Mouse (Mus musculus): ENCODE data around the gene Kit.

- TF ChIP-seq GATA1 (IDR thresholded peaks at IDR 0.05; ENCODE audit: borderline replicate concordance, low read length) (no peak), CTCF (IDR thresholded peaks at IDR 0.05; ENCODE audit: low read depth, low read length) (no peak), TAL1 (conservative IDR thresholded peaks at IDR 0.05; ENCODE audit: low read depth, low read length) (no peak), GATA2 (IDR thresholded peaks at IDR 0.05; ENCODE audit: borderline replicate concordance, low read depth, low read length) (no peak), POLR2AphosphoS5 (IDR thresholded peaks at IDR 0.05; ENCODE audit: insufficient replicate concordance, low read depth, low read length) (no peak)
Measured at GRCm38 (mm10) chr5:75623007-75623406, 48.3 kb downstream of the Kit start.
